Comparison of ENCODE assay signal across 18 mouse cellular contexts in genomic region chr2:69414539-69414938, GRCm38 (mm10). TPM values are rescaled to one million over a fixed set of nuclear protein-coding genes. Genes with fewer than 3 reads are reported as not detected.
"Had no signal": no experiment of that assay in that cellular context is flagged by ENCODE, and none has a peak within 500 bp of the region (broad histone marks: within the 10 kb centered on the region; RNA-seq: fewer than 3 reads in every experiment).

No protein-coding gene starts in this region.

- H3K27me3 ChIP-seq: kidney, embryonic 15.5 days; limb, embryonic 15.5 days; liver, embryonic 15.5 days had no signal

- H3K9me3 ChIP-seq: kidney, embryonic 15.5 days; limb, embryonic 15.5 days; liver, embryonic 15.5 days; midbrain, embryonic 15.5 days had no signal

- DNase-seq: kidney, adult 2 months; kidney, postnatal 25 days; lung, embryonic 14.5 days; lung, postnatal 10 days; right cerebral cortex, postnatal 4 days; spleen, adult 18-20 months; thymus, adult 18-20 months; thymus, postnatal 25 days had no signal

- ATAC-seq: intestine, embryonic 16.5 days; midbrain, embryonic 15.5 days had no signal

- H3K4me1 ChIP-seq: limb, embryonic 15.5 days; liver, embryonic 15.5 days had no signal

- H3K4me3 ChIP-seq: kidney, embryonic 15.5 days; limb, embryonic 15.5 days; liver, embryonic 15.5 days; midbrain, embryonic 15.5 days had no signal

- H3K36me3 ChIP-seq: kidney, embryonic 15.5 days; limb, embryonic 15.5 days; liver, embryonic 15.5 days; midbrain, embryonic 15.5 days had no signal

- H3K9ac ChIP-seq: kidney, embryonic 15.5 days; limb, embryonic 15.5 days; liver, embryonic 15.5 days; lung, embryonic 14.5 days; midbrain, embryonic 15.5 days had no signal

- H3K4me2 ChIP-seq: kidney, embryonic 15.5 days; limb, embryonic 15.5 days; liver, embryonic 15.5 days; lung, embryonic 14.5 days; midbrain, embryonic 15.5 days had no signal

- H3K27ac ChIP-seq: kidney, embryonic 15.5 days; limb, embryonic 15.5 days; liver, embryonic 15.5 days; macrophage; midbrain, embryonic 15.5 days had no signal

RNA-seq across cellular contexts. Expression of gene Dhrs9, which starts 34.3 kb away (rescaled TPM):
- total RNA-seq: layer of hippocampus, postnatal 25 days; monocyte, adult 5-6 weeks had no signal
- polyA plus RNA-seq: kidney, embryonic 15.5 days; limb, embryonic 11.5 days; lung, embryonic 14.5 days; midbrain, embryonic 15.5 days; neural tube, embryonic 14.5 days had no signal
